Mouse (Mus musculus) hindbrain, embryonic 16.5 days (tissue): ENCODE measurements around the gene Anxa10. TPM values are rescaled to one million over a fixed set of nuclear protein-coding genes. Genes with fewer than 3 reads are reported as not detected.

Experiments used
- ATAC-seq: fragments of 200-750 bp; cut with Nextera tagmentation; 2 replicates; pipeline ENCODE4 v1.8.0; 2017; ENCODE audit warnings: moderate TSS enrichment, moderate library complexity
- H3K27ac ChIP-seq: fragments of 300-500 bp; sonication (generic); 2 replicates; pipeline ENCODE4 v1.5.1; 2014; ENCODE audit warnings: low read depth, mild to moderate bottlenecking, control low read depth, low read length, moderate library complexity
- H3K27me3 ChIP-seq: fragments of 300-500 bp; sonication (generic); replicated peaks from 2 replicates; pipeline ENCODE4 v1.6.1; 2014; ENCODE audit warnings: low read length; ENCODE audit not compliant: control insufficient read depth, insufficient read depth
- H3K36me3 ChIP-seq: fragments of 300-500 bp; sonication (generic); 2 replicates; pipeline ENCODE4 v1.6.1; 2014; ENCODE audit warnings: mild to moderate bottlenecking, low read length, moderate library complexity, mixed read lengths; ENCODE audit not compliant: control insufficient read depth, insufficient read depth
- H3K4me1 ChIP-seq: fragments of 300-500 bp; sonication (generic); 2 replicates; pipeline ENCODE4 v1.6.1; 2014; ENCODE audit warnings: low read depth, low read length; ENCODE audit not compliant: control insufficient read depth, insufficient read depth
- H3K4me2 ChIP-seq: fragments of 300-500 bp; sonication (generic); 2 replicates; pipeline ENCODE4 v1.6.1; 2014; ENCODE audit warnings: mild to moderate bottlenecking, low read length, control low read depth, moderate library complexity
- H3K4me3 ChIP-seq: fragments of 300-500 bp; sonication (generic); 2 replicates; pipeline ENCODE4 v1.5.1; 2014; ENCODE audit warnings: mild to moderate bottlenecking, low read length, control low read depth, moderate library complexity
- H3K9ac ChIP-seq: fragments of 300-500 bp; sonication (generic); 2 replicates; pipeline ENCODE4 v1.6.1; 2014; ENCODE audit warnings: low read depth, mild to moderate bottlenecking, control low read depth, low read length, moderate library complexity
- H3K9me3 ChIP-seq: fragments of 300-500 bp; sonication (generic); 2 replicates; pipeline ENCODE4 v1.6.1; 2014; ENCODE audit warnings: mild to moderate bottlenecking, low read length, moderate library complexity; ENCODE audit not compliant: control insufficient read depth
- WGBS: fragments of 180-500 bp; shearing (Covaris S2); extraction: QIAGEN DNeasy Blood & Tissue Kit; methylation state at CpG from one replicate; pipeline ENCODE4 v1.1.7; 2014; 5-methylcytosine and 5-hydroxymethylcytosine counted together
- polyA plus RNA-seq: library from polyadenylated mRNA; unstranded; fragments of >200 nt; fragmentation: Nextera tagmentation; extraction: Ambion mirVana; gene quantifications from 2 replicates; pipeline ENCODE4 v1.2.1, GENCODE M21; 2015

Anxa10 gene
- polyA plus RNA-seq, result not detected in 2 replicates

DNA sequence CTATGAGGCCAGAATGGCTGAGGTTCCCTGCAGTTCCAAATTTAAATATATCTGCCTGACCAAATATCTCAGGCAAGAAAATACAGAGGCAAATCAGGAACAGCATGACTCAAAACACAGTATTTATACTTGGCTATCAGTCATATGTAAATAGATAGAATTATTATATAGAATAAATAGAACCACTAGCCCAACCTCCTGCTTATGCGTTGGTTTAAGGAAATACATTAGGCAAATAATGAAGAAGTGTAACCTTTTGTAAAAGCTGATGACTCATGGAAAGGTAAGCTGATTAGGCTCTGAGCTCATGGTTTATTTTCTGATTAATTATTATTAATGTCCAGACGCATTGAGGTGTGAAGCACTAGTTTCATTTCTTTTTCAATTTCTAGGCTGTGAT, at the start of gene Anxa10:
TSS of gene Anxa10 (minus strand) at position 53 of the 400 bp plus-strand sequence.
- ATAC-seq, result no peak

DNA sequence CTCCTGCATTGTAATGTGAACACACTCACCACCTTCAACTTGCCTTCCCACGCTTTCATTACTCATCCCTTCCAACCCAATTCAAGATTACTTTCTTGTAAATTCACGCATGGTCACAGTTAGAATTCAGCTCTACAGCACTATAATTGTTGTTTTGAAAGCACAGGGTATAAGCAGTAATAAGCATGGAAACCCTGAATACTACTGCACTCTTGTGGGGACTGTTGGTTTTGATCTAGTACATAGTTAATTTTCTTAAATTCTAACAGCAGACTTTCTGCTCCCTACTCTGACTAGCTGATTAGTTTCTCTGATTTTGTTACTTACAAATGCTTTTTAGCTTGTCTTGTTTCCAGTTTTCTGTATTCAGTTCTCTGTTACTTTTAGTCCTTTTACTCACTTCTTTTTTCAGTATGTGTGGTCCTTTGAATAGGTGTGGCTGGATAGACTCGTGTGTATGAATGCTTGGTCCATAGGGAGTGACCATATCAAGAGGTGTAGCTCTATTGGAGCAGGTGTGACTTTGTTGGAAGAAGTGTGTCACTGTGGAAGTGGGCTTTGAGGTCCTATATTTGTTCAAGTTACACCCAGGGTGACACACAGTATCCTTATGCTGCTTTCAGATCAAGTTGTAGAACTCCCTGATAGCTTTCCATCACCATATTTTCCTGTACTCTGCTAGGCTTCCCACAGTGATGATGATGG, 9.9 kb upstream of the Anxa10 start:
- no peak for ATAC-seq
- no peak overlapping the region for H3K27ac ChIP-seq
- H3K4me3 ChIP-seq, result no peak overlapping the region
- WGBS, result 75% methylated on average over 3 of the region's 3 CpGs
- H3K9ac ChIP-seq, result no peak overlapping the region
- H3K4me2 ChIP-seq, result no peak overlapping the region
- no peaks in the 10 kb centered on the region for H3K27me3 ChIP-seq
- no peaks in the 10 kb centered on the region for H3K36me3 ChIP-seq
- H3K4me1 ChIP-seq, result no peaks in the 10 kb centered on the region
- H3K9me3 ChIP-seq, result no peaks in the 10 kb centered on the region

More for the DNA sequence above, at the start of gene Anxa10:
- no peaks in the 10 kb centered on the region for H3K9me3 ChIP-seq
- 88% methylated on average over 2 of the region's 2 CpGs for WGBS
- no peaks in the 10 kb centered on the region for H3K36me3 ChIP-seq
- H3K4me3 ChIP-seq, result no peak within 1 kb of the TSS
- H3K9ac ChIP-seq, result no peak within 1 kb of the TSS
- H3K4me2 ChIP-seq, result no peak within 1 kb of the TSS
- H3K27ac ChIP-seq, result no peak within 1 kb of the TSS
- no peaks in the 10 kb centered on the region for H3K27me3 ChIP-seq
- no peaks in the 10 kb centered on the region for H3K4me1 ChIP-seq

DNA sequence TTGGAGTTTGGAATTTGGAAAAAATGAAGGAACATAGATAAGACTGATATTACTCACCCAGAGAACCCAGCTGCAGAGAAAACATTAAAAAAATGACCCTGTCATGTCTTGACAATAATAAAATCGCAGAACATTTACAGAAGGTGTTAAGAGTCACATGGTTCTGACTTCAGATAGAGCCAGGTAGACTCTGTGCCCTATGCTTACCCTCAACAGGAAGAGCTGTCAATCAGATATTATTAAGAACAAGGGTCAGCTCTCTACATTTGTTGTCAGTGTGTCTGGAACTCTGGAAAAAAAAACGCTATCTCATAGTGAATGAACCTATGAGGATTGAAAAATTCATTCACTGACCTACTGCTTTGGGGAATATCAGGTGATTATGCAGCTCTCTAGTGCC, 25.7 kb downstream of the Anxa10 start:
- H3K27ac ChIP-seq, result no peak overlapping the region
- H3K9ac ChIP-seq, result no peak overlapping the region
- H3K4me1 ChIP-seq, result no peaks in the 10 kb centered on the region
- H3K9me3 ChIP-seq, result no peaks in the 10 kb centered on the region
- 81% methylated on average over 2 of the region's 2 CpGs for WGBS
- H3K4me2 ChIP-seq, result no peak overlapping the region
- no peak for ATAC-seq
- no peak overlapping the region for H3K4me3 ChIP-seq
- H3K36me3 ChIP-seq, result no peaks in the 10 kb centered on the region
- H3K27me3 ChIP-seq, result no peaks in the 10 kb centered on the region

DNA sequence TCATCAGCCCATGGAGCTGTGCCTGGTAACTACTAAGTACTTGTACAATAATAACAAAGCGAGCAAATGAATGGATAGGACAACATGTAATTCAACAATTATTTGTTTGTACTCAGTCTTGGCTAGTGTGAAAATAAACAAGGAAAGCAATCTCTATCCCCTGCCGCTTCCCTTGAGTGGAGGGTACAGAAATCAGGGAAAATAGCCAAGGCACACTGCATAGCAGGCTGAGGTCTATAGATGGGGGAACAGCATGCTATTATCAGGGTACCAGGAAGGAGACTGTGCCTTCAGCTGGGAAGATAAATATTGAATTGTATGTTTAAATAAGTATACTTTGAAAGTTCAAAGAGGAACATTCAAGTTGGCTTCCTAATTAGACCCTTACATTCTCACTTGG, 41.1 kb downstream of the Anxa10 start:
- Histone ChIP-seq H3K27me3 (no peaks in the 10 kb centered on the region), H3K36me3 (no peaks in the 10 kb centered on the region), H3K4me1 (no peaks in the 10 kb centered on the region), H3K9ac (no peak overlapping the region), H3K9me3 (no peaks in the 10 kb centered on the region), H3K4me3 (no peak overlapping the region), H3K27ac (no peak overlapping the region), H3K4me2 (no peak overlapping the region)
- 60% methylated on average over 2 of the region's 2 CpGs for WGBS
- 0 out of 2 replicates have a peak, but pooled peaks have one; percentile 65 for ATAC-seq

- H3K4me2 ChIP-seq, result no peak overlapping the region
- ATAC-seq, result peak; percentile 83
- H3K9ac ChIP-seq, result no peak overlapping the region
- no peak overlapping the region for H3K4me3 ChIP-seq
- H3K27ac ChIP-seq, result no peak overlapping the region
- 47% methylated on average over 3 of the region's 3 CpGs for WGBS
- H3K36me3 ChIP-seq, result no peaks in the 10 kb centered on the region
- no peaks in the 10 kb centered on the region for H3K9me3 ChIP-seq
- no peaks in the 10 kb centered on the region for H3K4me1 ChIP-seq
- no peaks in the 10 kb centered on the region for H3K27me3 ChIP-seq
These were observed 42.7 kb downstream of the Anxa10 start for GRCm38 (mm10) chr8:62080195-62080802.

DNA sequence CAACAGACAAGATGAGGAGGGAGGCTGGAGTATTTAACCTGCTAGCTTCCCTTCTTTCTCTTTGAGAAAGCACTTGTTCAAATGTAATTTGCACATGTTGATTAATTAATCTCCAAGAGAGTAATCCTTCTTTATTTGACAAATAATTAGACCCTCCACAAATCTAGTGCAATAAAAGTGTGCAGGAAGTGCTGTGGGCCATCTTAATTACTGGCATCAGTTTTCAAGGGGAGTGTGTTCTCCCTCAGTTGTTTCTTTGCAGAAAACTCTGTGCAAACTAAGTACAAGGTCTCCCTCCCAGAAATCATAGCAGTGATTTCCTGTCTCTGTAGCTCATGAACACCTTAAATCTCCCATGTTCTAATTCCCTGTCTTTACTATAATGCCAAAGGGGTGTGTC, 54.6 kb downstream of the Anxa10 start:
- no peaks in the 10 kb centered on the region for H3K9me3 ChIP-seq
- H3K27me3 ChIP-seq, result no peaks in the 10 kb centered on the region
- H3K36me3 ChIP-seq, result no peaks in the 10 kb centered on the region
- H3K9ac ChIP-seq, result no peak overlapping the region
- H3K4me1 ChIP-seq, result no peaks in the 10 kb centered on the region
- no peak overlapping the region for H3K4me2 ChIP-seq
- H3K4me3 ChIP-seq, result no peak overlapping the region
- ATAC-seq, result no peak
- H3K27ac ChIP-seq, result no peak overlapping the region

- Histone ChIP-seq H3K9me3 (no peaks in the 10 kb centered on the region), H3K4me1 (no peaks in the 10 kb centered on the region), H3K36me3 (no peaks in the 10 kb centered on the region), H3K4me2 (no peak overlapping the region), H3K9ac (no peak overlapping the region), H3K4me3 (no peak overlapping the region), H3K27ac (no peak overlapping the region), H3K27me3 (no peaks in the 10 kb centered on the region)
- ATAC-seq, result no peak
These were observed 62.6 kb downstream of the Anxa10 start for GRCm38 (mm10) chr8:62060357-62060756.

DNA sequence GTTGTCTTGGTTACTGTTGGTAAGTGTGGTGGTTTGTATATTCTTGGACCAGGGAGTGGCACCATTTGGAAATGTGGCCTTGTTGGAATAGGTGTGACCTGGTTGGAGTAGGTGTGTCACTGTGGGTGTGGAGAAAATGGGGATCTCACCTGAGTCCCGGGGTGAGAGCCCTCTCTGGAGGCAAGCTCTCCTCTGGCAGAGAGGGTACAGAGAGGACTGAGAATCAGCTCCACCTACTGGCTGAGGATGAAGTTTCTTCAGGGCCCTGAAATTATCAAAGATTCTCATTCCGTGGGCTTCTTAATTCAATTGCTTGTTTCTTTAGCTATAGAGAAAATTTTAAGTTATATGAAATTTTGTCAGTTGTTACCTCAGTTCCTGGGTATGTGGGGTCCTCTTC, 76.1 kb downstream of the Anxa10 start:
- Histone ChIP-seq H3K36me3 (no peaks in the 10 kb centered on the region), H3K27me3 (no peaks in the 10 kb centered on the region), H3K4me1 (no peaks in the 10 kb centered on the region), H3K9ac (no peak overlapping the region), H3K9me3 (no peaks in the 10 kb centered on the region), H3K4me2 (no peak overlapping the region), H3K4me3 (no peak overlapping the region), H3K27ac (no peak overlapping the region)
- no peak for ATAC-seq
- 50% methylated on average over 2 of the region's 2 CpGs for WGBS

- Histone ChIP-seq H3K9ac (no peak overlapping the region), H3K4me2 (no peak overlapping the region), H3K4me1 (no peaks in the 10 kb centered on the region), H3K27ac (no peak overlapping the region), H3K36me3 (no peaks in the 10 kb centered on the region), H3K9me3 (no peaks in the 10 kb centered on the region), H3K4me3 (no peak overlapping the region), H3K27me3 (no peaks in the 10 kb centered on the region)
- WGBS, result 65% methylated on average over 3 of the region's 3 CpGs
- no peak for ATAC-seq
These were observed 88.6 kb downstream of the Anxa10 start for GRCm38 (mm10) chr8:62034351-62034750.
